Mouse (Mus musculus): ENCODE measurements around the gene Metap1. TPM values are rescaled to one million over a fixed set of nuclear protein-coding genes. Genes with fewer than 3 reads are reported as not detected.

Metap1 gene
- total and polyA plus RNA-seq, 2 experiments from 2014 or later, result 49.8 to 50.7 TPM

DNA sequence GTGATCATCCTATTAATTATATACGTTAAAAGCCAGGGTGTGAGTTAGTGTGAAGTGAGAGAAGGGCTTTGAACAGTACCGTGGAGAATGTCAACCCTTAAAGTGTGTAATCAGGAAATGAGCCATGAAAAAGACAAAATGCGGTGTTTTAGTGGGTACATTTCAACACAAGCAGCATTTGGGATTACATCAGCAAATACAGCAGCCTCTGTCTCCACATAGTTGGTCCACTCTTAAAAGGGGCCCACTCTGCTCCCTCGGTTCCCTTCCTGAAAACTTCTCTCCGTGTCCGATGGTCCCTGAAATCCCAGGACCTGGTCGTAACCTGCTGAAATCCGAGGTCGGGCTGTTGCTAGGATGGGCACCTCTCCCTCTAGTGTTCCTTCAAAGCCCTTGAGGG is 47.1 kb downstream of the Metap1 start:
- no peak for DNase-seq (ENCODE audit: low spot score)
- WGBS, result 2% methylated on average over 9 of the region's 9 CpGs
- peak overlapping the region; percentile 82 for H3K4me2 ChIP-seq (ENCODE audit: low read depth, low read length, poor library complexity, severe bottlenecking)
- H3K9ac ChIP-seq (replicated peaks; ENCODE audit: low read length, poor library complexity, severe bottlenecking), result peak overlapping the region; percentile 73
- H3K27ac ChIP-seq (ENCODE audit: low read depth, low read length), result peak overlapping the region; percentile 72
- H3K4me1 ChIP-seq (ENCODE audit: insufficient read depth, low read length), result peaks cover 6% of the 10 kb centered on the region; the same call in 1 of the 2 replicates
- peaks cover 14% of the 10 kb centered on the region; the same call in 1 of the 2 replicates for H3K36me3 ChIP-seq (ENCODE audit: insufficient read depth, low read length)
- peak; percentile 42 for TF ChIP-seq CTCF (IDR thresholded peaks at IDR 0.05)
- no peaks in the 10 kb centered on the region for H3K27me3 ChIP-seq (ENCODE audit: insufficient read depth, low read length)
- ATAC-seq (ENCODE audit: low FRiP score), result no peak
- no peaks in the 10 kb centered on the region for H3K9me3 ChIP-seq (ENCODE audit: low read length)
- H3K4me3 ChIP-seq (ENCODE audit: low read depth, low read length), result peak overlapping the region; percentile 70

DNA sequence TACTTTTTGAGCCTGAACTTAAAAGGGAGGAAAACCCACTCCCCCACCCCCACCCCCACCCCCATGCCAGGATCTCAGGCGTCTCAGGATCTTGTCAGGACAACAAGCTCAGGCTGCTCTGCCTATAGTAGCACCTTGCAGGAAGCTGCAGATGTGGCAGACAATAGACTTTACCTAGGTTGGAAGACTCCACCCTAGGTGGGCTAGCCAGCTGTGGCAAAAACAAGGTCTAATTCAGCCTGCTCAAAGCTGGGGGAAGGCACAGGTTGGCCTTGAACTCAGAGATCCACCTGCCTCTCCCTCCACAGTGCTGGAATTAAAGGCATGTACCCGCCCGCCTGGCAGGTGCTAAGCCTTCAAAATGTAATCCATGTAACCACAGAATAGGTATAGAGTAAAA is 50.6 kb downstream of the Metap1 start:
- WGBS, result 83% methylated on average over 3 of the region's 3 CpGs
- H3K4me1 ChIP-seq (ENCODE audit: insufficient read depth, low read length), result peaks cover under 1% of the 10 kb centered on the region; the same call in 1 of the 2 replicates
- ATAC-seq (ENCODE audit: low FRiP score) (no peak), DNase-seq (ENCODE audit: low spot score) (no peak)
- H3K27me3 ChIP-seq (ENCODE audit: insufficient read depth, low read length), result no peaks in the 10 kb centered on the region
- H3K9ac ChIP-seq (replicated peaks; ENCODE audit: low read length, poor library complexity, severe bottlenecking), result no peak overlapping the region
- H3K36me3 ChIP-seq (ENCODE audit: insufficient read depth, low read length), result no peaks in the 10 kb centered on the region
- no peak overlapping the region for H3K27ac ChIP-seq (ENCODE audit: low read depth, low read length)
- no peaks in the 10 kb centered on the region for H3K9me3 ChIP-seq (ENCODE audit: low read length)
- H3K4me2 ChIP-seq (ENCODE audit: low read depth, low read length, poor library complexity, severe bottlenecking), result no peak overlapping the region
- H3K4me3 ChIP-seq (ENCODE audit: low read depth, low read length), result no peak overlapping the region
- no peak for TF ChIP-seq CTCF (IDR thresholded peaks at IDR 0.05)

DNA sequence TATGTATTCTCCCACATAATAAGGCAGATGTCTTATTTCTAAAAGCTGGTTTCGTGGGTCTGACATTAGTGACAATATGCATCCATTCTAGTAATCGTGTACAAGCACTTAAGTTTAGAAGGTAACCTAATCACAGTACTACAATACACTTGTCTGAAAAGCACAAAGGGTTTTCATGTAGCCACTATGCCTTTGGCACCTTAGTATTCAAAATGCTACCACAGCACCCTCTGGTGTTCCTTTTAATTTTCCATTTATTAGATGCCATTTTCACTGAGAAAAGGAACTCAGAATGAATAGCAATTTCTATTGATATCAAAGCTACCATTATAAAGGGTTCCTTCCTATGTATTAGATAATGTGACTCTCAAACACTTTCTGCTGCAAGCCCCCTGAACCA is 57.5 kb downstream of the Metap1 start:
- no peaks in the 10 kb centered on the region for H3K27me3 ChIP-seq (ENCODE audit: insufficient read depth, low read length)
- no peaks in the 10 kb centered on the region for H3K4me1 ChIP-seq (ENCODE audit: insufficient read depth, low read length)
- H3K36me3 ChIP-seq (ENCODE audit: insufficient read depth, low read length), result no peaks in the 10 kb centered on the region
- no peak overlapping the region for H3K4me2 ChIP-seq (ENCODE audit: low read depth, low read length, poor library complexity, severe bottlenecking)
- DNase-seq (ENCODE audit: low spot score) (peak; percentile 77), ATAC-seq (ENCODE audit: low FRiP score) (no peak)
- TF ChIP-seq CTCF (IDR thresholded peaks at IDR 0.05), result peak; percentile 84
- H3K27ac ChIP-seq (ENCODE audit: low read depth, low read length), result no peak overlapping the region
- H3K4me3 ChIP-seq (ENCODE audit: low read depth, low read length), result no peak overlapping the region
- no peak overlapping the region for H3K9ac ChIP-seq (replicated peaks; ENCODE audit: low read length, poor library complexity, severe bottlenecking)
- no peaks in the 10 kb centered on the region for H3K9me3 ChIP-seq (ENCODE audit: low read length)
- 70% methylated on average over 2 of the region's 2 CpGs for WGBS

DNA sequence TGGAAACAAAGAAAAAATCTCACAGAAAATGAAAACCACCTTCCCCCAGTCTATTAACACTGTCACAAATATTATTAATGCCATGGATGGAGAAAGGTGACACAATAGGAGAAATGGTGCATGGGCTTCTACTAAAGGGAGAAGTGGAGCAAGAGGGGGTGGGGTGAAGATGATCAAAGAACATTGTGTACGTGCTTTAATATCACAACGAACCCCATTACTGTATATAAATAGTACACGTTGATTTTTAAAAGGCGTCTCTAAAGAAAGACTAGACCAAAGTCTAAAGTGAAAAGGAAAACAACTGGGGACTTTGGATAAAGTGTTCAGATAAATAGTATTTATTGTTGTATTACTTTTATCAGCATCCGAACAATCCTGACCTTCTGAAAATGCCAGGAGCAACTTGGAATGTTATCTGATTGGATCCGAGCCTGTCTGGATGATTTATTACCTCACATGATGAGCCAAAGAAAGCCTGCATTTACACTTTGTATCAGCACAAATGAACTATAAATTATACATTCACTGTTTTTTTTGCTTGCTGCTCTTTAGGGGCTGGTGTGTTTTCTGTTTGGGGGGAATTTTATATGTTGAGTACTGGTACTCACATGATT is 58.8 kb downstream of the Metap1 start:
- no peak for DNase-seq (ENCODE audit: low spot score)

DNA sequence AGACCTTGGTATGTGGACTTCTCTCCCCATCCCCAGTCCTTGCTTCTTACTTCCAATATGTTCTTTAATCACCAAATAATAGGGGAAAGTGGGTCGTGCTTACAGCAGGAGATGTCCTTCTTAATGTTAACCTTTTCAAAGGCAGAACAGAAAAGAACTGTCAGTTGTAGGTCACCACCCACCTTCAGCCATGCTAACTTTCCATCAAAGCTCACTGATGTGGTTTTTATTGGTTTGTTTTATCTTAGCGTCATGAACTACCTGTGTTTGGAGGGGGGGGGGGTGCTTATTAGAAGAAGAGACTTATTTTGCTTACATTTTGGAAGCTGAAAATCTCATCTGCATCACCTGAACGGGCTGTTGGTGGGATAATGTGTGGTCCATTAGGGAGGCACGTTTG is 65.1 kb downstream of the Metap1 start:
- H3K4me3 ChIP-seq (ENCODE audit: low read depth, low read length), result no peak overlapping the region
- DNase-seq (ENCODE audit: low spot score) (no peak), ATAC-seq (ENCODE audit: low FRiP score) (no peak)
- H3K27me3 ChIP-seq (ENCODE audit: insufficient read depth, low read length), result no peaks in the 10 kb centered on the region
- TF ChIP-seq CTCF (IDR thresholded peaks at IDR 0.05), result no peak
- WGBS, result 77% methylated on average over 4 of the region's 4 CpGs
- H3K4me1 ChIP-seq (ENCODE audit: insufficient read depth, low read length), result no peaks in the 10 kb centered on the region
- H3K36me3 ChIP-seq (ENCODE audit: insufficient read depth, low read length), result no peaks in the 10 kb centered on the region
- no peak overlapping the region for H3K4me2 ChIP-seq (ENCODE audit: low read depth, low read length, poor library complexity, severe bottlenecking)
- no peak overlapping the region for H3K27ac ChIP-seq (ENCODE audit: low read depth, low read length)
- no peak overlapping the region for H3K9ac ChIP-seq (replicated peaks; ENCODE audit: low read length, poor library complexity, severe bottlenecking)
- no peaks in the 10 kb centered on the region for H3K9me3 ChIP-seq (ENCODE audit: low read length)

More for the DNA sequence above, 58.8 kb downstream of the Metap1 start:
- H3K4me2 ChIP-seq (ENCODE audit: low read depth, low read length, poor library complexity, severe bottlenecking), result no peak overlapping the region
- no peaks in the 10 kb centered on the region for H3K4me1 ChIP-seq (ENCODE audit: insufficient read depth, low read length)
- H3K36me3 ChIP-seq (ENCODE audit: insufficient read depth, low read length), result no peaks in the 10 kb centered on the region
- no peak overlapping the region for H3K4me3 ChIP-seq (ENCODE audit: low read depth, low read length)
- 85% methylated on average over 6 of the region's 6 CpGs for WGBS
- H3K27ac ChIP-seq (ENCODE audit: low read depth, low read length), result no peak overlapping the region
- ATAC-seq (ENCODE audit: low FRiP score), result no peak
- TF ChIP-seq CTCF (IDR thresholded peaks at IDR 0.05), result no peak
- H3K27me3 ChIP-seq (ENCODE audit: insufficient read depth, low read length), result no peaks in the 10 kb centered on the region
- H3K9me3 ChIP-seq (ENCODE audit: low read length), result no peaks in the 10 kb centered on the region
- H3K9ac ChIP-seq (replicated peaks; ENCODE audit: low read length, poor library complexity, severe bottlenecking), result no peak overlapping the region

DNA sequence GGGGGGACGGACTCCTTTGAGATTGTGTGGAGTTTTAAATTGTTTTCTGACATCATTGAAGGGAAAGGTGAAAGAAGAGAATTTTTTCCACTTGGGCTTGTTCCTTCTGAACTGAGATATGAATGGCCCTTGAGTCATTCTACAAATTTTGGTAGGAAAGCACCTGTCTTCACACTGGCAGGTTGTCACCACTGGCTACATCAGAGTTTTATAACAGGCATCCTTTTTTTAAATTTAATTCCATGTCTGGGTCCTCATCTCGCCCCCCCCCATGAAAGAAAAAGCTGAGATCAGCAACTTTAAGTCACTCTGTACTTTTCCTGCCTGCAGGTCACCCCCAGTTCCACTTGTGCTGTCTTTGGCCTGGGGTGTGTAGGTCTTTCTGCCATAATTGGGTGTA is 65.7 kb downstream of the Metap1 start:
- H3K4me1 ChIP-seq (ENCODE audit: insufficient read depth, low read length), result no peaks in the 10 kb centered on the region
- H3K9ac ChIP-seq (replicated peaks; ENCODE audit: low read length, poor library complexity, severe bottlenecking), result no peak overlapping the region
- WGBS, result 60% methylated on average over 2 of the region's 2 CpGs
- no peaks in the 10 kb centered on the region for H3K36me3 ChIP-seq (ENCODE audit: insufficient read depth, low read length)
- DNase-seq (ENCODE audit: low spot score) (no peak), ATAC-seq (ENCODE audit: low FRiP score) (no peak)
- no peak overlapping the region for H3K27ac ChIP-seq (ENCODE audit: low read depth, low read length)
- no peaks in the 10 kb centered on the region for H3K9me3 ChIP-seq (ENCODE audit: low read length)
- no peaks in the 10 kb centered on the region for H3K27me3 ChIP-seq (ENCODE audit: insufficient read depth, low read length)
- H3K4me2 ChIP-seq (ENCODE audit: low read depth, low read length, poor library complexity, severe bottlenecking), result no peak overlapping the region
- H3K4me3 ChIP-seq (ENCODE audit: low read depth, low read length), result no peak overlapping the region
- TF ChIP-seq CTCF (IDR thresholded peaks at IDR 0.05), result no peak
